Mouse (Mus musculus): ENCODE data around the gene Mrpl33. TPM values are rescaled to one million over a fixed set of nuclear protein-coding genes. Genes with fewer than 3 reads are reported as not detected.
A peak's percentile ranks its signal among the peaks of the same experiment; 100 is the strongest.
"Not testable (repeated sequence)": the region's sequence is repeated elsewhere in the genome, so short reads cannot be mapped to it uniquely, and the experiment has no call there.

Mrpl33 gene
- polyA plus RNA-seq, 1 experiment, result 7.9 TPM

GRCm38 (mm10) chr5:31581263-31581662, 15.5 kb upstream of the Mrpl33 start:
- Histone ChIP-seq H3K27me3 (ENCODE audit: control insufficient read depth, insufficient read depth, low read length) (no peaks in the 10 kb centered on the region), H3K36me3 (ENCODE audit: control insufficient read depth, insufficient read depth, low read length) (no peaks in the 10 kb centered on the region), H3K27ac (ENCODE audit: insufficient read depth, low read depth, low read length) (no peak overlapping the region), H3K4me3 (ENCODE audit: low read depth, low read length) (no peak overlapping the region), H3K4me1 (ENCODE audit: control insufficient read depth, insufficient read depth, insufficient read length, low read length) (no peaks in the 10 kb centered on the region)
- TF ChIP-seq POLR2A (IDR thresholded peaks at IDR 0.05; ENCODE audit: low read depth, low read length) (no peak), CTCF (IDR thresholded peaks at IDR 0.05; ENCODE audit: extremely low read depth, insufficient read length, insufficient replicate concordance, low read depth, low read length) (no peak)
- WGBS, result 74% methylated on average over 6 of the region's 6 CpGs

DNA sequence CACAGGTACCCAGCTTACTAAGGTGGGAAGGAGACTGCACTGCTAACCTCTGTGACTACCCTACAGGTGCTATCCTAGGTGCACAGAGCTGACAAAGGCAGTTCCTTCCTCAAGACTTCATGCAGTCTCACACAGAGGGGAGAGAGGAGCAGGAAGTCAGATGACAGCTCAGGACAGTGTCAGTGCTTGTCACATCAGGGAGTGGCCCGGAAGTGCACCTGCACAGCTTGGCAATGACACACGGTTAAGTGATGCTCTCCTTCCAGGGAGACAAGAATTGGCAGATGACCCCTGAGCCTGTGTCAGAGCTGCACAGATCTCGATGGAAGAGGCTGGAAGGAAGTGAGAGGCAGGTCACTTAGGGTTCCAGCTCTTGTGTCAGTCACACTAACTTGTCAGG, 14.8 kb upstream of the Mrpl33 start:
- 37% methylated on average over 3 of the region's 3 CpGs for WGBS
- no peak overlapping the region for H3K27ac ChIP-seq (ENCODE audit: insufficient read depth, low read depth, low read length)
- no peaks in the 10 kb centered on the region for H3K36me3 ChIP-seq (ENCODE audit: control insufficient read depth, insufficient read depth, low read length)
- no peaks in the 10 kb centered on the region for H3K4me1 ChIP-seq (ENCODE audit: control insufficient read depth, insufficient read depth, insufficient read length, low read length)
- H3K27me3 ChIP-seq (ENCODE audit: control insufficient read depth, insufficient read depth, low read length), result no peaks in the 10 kb centered on the region
- no peak for TF ChIP-seq POLR2A (IDR thresholded peaks at IDR 0.05; ENCODE audit: low read depth, low read length)
- no peak for TF ChIP-seq CTCF (IDR thresholded peaks at IDR 0.05; ENCODE audit: extremely low read depth, insufficient read length, insufficient replicate concordance, low read depth, low read length)
- no peak overlapping the region for H3K4me3 ChIP-seq (ENCODE audit: low read depth, low read length)

DNA sequence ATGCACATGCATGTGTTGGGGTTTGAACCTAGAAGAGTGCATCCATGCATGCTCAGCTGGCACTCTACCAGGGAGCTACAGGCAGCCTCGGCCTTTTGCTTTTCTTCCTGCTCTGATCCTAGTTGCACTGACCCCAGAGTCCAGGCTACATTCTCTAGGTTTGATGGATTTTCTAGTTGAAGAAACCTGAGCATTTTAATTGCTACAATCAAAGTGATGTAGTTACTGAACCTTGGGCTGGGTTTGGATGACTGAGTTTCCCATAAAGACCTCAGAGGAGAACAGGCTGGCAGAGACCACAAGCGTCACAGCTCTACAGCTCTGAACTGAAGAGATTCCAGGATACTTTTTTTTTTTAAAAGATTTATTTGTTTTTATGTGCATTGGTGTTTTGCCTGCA, 13.5 kb upstream of the Mrpl33 start:
- H3K27me3 ChIP-seq (ENCODE audit: control insufficient read depth, insufficient read depth, low read length), result no peaks in the 10 kb centered on the region
- no peak overlapping the region for H3K4me3 ChIP-seq (ENCODE audit: low read depth, low read length)
- no peaks in the 10 kb centered on the region for H3K36me3 ChIP-seq (ENCODE audit: control insufficient read depth, insufficient read depth, low read length)
- H3K4me1 ChIP-seq (ENCODE audit: control insufficient read depth, insufficient read depth, insufficient read length, low read length), result no peaks in the 10 kb centered on the region
- TF ChIP-seq POLR2A (IDR thresholded peaks at IDR 0.05; ENCODE audit: low read depth, low read length), result no peak
- TF ChIP-seq CTCF (IDR thresholded peaks at IDR 0.05; ENCODE audit: extremely low read depth, insufficient read length, insufficient replicate concordance, low read depth, low read length), result no peak
- 82% methylated on average over 2 of the region's 2 CpGs for WGBS
- H3K27ac ChIP-seq (ENCODE audit: insufficient read depth, low read depth, low read length), result no peak overlapping the region

GRCm38 (mm10) chr5:31585526-31585925, 11.2 kb upstream of the Mrpl33 start:
- no peaks in the 10 kb centered on the region for H3K4me1 ChIP-seq (ENCODE audit: control insufficient read depth, insufficient read depth, insufficient read length, low read length)
- WGBS, result 95% methylated on average over 4 of the region's 4 CpGs
- no peak for TF ChIP-seq POLR2A (IDR thresholded peaks at IDR 0.05; ENCODE audit: low read depth, low read length)
- no peak for TF ChIP-seq CTCF (IDR thresholded peaks at IDR 0.05; ENCODE audit: extremely low read depth, insufficient read length, insufficient replicate concordance, low read depth, low read length)
- no peak overlapping the region for H3K4me3 ChIP-seq (ENCODE audit: low read depth, low read length)
- H3K36me3 ChIP-seq (ENCODE audit: control insufficient read depth, insufficient read depth, low read length), result no peaks in the 10 kb centered on the region
- H3K27ac ChIP-seq (ENCODE audit: insufficient read depth, low read depth, low read length), result no peak overlapping the region
- no peaks in the 10 kb centered on the region for H3K27me3 ChIP-seq (ENCODE audit: control insufficient read depth, insufficient read depth, low read length)

DNA sequence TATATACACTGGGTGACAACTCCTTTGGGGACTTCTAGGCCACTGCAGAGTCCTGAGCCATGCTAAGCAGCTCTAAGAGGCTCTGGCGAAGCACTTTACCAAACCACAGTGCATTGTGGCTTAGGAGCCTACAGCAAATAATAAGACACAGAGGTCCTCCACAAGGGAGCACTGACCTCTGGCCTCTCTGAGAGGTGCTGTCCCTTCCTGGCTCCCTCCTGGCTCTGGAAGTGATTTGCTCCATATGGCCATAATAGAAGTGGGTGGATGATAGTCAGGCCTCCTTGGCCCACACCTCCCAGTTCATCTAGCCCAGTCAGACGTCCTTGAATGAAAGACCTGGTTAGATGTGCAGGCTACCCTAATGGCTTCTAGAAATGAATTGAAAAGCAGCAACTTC, 8.7 kb upstream of the Mrpl33 start:
- WGBS, result 83% methylated on average over 2 of the region's 2 CpGs
- no peaks in the 10 kb centered on the region for H3K27me3 ChIP-seq (ENCODE audit: control insufficient read depth, insufficient read depth, low read length)
- H3K4me1 ChIP-seq (ENCODE audit: control insufficient read depth, insufficient read depth, insufficient read length, low read length), result no peaks in the 10 kb centered on the region
- H3K36me3 ChIP-seq (ENCODE audit: control insufficient read depth, insufficient read depth, low read length), result no peaks in the 10 kb centered on the region
- TF ChIP-seq POLR2A (IDR thresholded peaks at IDR 0.05; ENCODE audit: low read depth, low read length) (no peak), CTCF (IDR thresholded peaks at IDR 0.05; ENCODE audit: extremely low read depth, insufficient read length, insufficient replicate concordance, low read depth, low read length) (no peak)
- H3K4me3 ChIP-seq (ENCODE audit: low read depth, low read length), result no peak overlapping the region
- H3K27ac ChIP-seq (ENCODE audit: insufficient read depth, low read depth, low read length), result no peak overlapping the region

- not testable (repeated sequence) for H3K27ac ChIP-seq (ENCODE audit: insufficient read depth, low read depth, low read length); H3K4me3 ChIP-seq (ENCODE audit: low read depth, low read length); H3K36me3 ChIP-seq (ENCODE audit: control insufficient read depth, insufficient read depth, low read length); H3K27me3 ChIP-seq (ENCODE audit: control insufficient read depth, insufficient read depth, low read length); H3K4me1 ChIP-seq (ENCODE audit: control insufficient read depth, insufficient read depth, insufficient read length, low read length)
- peak; percentile 30; the same call in 1 of the 2 replicates for TF ChIP-seq CTCF (IDR thresholded peaks at IDR 0.05; ENCODE audit: extremely low read depth, insufficient read length, insufficient replicate concordance, low read depth, low read length)
- WGBS, result 85% methylated on average over 8 of the region's 8 CpGs
Observed at GRCm38 (mm10) chr5:31588672-31589071, 8.1 kb upstream of the Mrpl33 start.

DNA sequence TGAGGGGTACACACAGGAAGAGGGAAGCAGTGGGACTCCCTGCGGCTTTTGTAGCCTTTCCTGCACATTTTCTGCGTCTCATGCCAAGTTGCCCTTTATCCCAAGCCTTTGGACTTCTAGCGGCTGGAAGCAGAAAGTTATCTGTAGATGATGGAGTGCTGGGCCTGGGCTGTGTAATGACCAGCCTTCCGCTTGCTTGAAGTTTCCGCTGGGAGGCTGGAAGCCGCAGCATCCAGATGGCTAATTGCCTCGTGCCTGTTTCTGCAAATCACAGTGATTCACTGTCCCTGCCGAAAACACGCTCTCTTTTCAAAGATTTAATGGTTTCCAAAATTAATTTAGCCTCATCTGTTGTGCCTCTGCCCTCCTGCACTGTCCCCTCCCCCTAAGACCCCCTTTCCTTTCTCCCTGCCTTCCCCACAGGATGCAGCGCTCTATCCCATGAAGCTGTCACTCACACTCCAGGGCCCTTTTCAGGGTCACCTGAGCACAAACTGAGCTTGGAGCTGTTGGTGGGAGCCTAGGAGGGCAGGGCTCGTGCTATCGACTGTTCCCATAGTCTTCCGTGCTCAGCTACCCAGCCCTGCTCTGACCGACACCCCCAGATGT, 6.9 kb upstream of the Mrpl33 start:
- Histone ChIP-seq H3K4me1 (ENCODE audit: control insufficient read depth, insufficient read depth, insufficient read length, low read length) (no peaks in the 10 kb centered on the region), H3K27ac (ENCODE audit: insufficient read depth, low read depth, low read length) (no peak overlapping the region), H3K27me3 (ENCODE audit: control insufficient read depth, insufficient read depth, low read length) (no peaks in the 10 kb centered on the region), H3K36me3 (ENCODE audit: control insufficient read depth, insufficient read depth, low read length) (no peaks in the 10 kb centered on the region), H3K4me3 (ENCODE audit: low read depth, low read length) (no peak overlapping the region)
- WGBS, result 89% methylated on average over 14 of the region's 14 CpGs
- no peak for TF ChIP-seq CTCF (IDR thresholded peaks at IDR 0.05; ENCODE audit: extremely low read depth, insufficient read length, insufficient replicate concordance, low read depth, low read length)
- no peak for TF ChIP-seq POLR2A (IDR thresholded peaks at IDR 0.05; ENCODE audit: low read depth, low read length)
